Mouse (Mus musculus): ENCODE results near the gene Rprm.

Rprm gene
- long read RNA-seq, experiment 1 = 0 reads
- long read RNA-seq, experiment 2 = 0 reads

GRCm38 (mm10) chr2:54085430-54086087 is at the start of gene Rprm:
Rprm (minus strand) TSS chr2:54085552.
- intact Hi-C loops (cut with DNase I) = loop anchor here (2.0 to 10.0 kb wide), 2 partner anchors 491 to 755 kb away; no protein-coding TSS in a partner anchor

- intact Hi-C loops (cut with DNase I) = loop anchor here (5.0 to 10.0 kb wide), 2 partner anchors 785 to 1362 kb away; no protein-coding TSS in a partner anchor
These were observed 34.0 kb upstream of the Rprm start for GRCm38 (mm10) chr2:54119305-54119704.

DNA sequence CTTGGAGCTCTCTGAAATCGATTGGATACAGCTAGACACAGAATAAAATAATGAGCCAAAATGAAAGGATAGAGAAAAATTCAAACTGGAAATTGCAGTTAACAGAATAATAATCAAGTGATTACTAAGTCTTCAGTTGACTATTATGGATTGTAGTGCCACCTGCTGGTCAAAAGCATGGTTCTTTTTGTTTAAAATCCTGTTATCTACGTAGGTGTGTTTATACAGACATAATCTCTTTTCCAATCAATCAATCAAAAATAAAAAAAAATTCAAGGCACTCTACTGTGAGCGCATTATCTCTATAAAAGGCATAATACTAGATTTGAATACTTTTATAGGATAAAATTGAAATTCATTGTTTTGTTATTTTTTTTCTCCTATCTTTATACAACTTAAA is 33.5 kb upstream of the Rprm start:
- intact Hi-C loops (cut with DNase I) = loop anchor here (5.0 to 10.0 kb wide), 2 partner anchors 784 to 1362 kb away; no protein-coding TSS in a partner anchor

DNA sequence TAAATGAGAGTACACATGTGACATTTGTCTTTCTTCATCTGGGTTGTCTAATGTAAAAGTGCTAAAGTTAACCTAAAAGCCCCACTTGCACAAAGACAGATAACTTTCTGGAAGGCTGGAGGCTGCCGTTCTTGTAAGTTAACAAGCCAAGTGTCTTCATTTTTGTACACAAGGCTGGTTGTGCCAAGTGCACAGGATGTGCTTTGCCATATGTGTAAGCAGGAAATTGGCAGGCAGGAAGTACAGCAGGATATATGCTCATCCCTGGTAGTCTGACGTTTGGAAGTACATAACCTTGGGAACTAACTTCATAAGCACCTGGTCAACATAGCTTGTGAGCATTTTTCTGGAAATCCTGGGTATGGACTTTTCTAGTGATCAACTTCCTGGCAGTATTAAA is 25.9 kb upstream of the Rprm start:
- intact Hi-C loops (cut with DNase I) = loop anchor here (10.0 kb wide), 1 partner anchor 776 kb away; no protein-coding TSS in a partner anchor

DNA sequence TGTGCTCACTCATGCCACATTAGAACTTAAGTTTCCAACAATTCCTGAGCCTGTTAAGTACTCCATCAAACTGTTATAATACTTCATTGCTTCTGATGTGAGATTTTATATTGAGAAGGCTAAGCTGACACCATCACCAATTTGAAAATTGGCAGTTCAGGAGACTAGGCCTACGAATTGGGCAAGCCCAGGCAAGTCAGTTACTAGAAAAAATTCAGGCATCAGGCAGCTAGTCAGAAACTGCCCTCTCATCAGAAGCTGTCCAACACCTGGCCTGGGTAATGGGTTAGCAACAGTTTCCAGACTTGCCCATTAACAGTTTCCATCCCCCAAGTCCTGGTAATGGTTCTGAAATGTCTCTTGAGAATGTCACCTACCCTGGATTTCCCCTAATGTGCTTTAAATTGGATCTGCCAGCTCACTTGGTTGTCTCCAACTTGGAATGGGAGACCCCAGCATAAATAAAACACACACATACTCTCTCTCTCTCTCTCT is 20.9 kb upstream of the Rprm start:
- intact Hi-C loops (cut with DNase I) = no loop called here

DNA sequence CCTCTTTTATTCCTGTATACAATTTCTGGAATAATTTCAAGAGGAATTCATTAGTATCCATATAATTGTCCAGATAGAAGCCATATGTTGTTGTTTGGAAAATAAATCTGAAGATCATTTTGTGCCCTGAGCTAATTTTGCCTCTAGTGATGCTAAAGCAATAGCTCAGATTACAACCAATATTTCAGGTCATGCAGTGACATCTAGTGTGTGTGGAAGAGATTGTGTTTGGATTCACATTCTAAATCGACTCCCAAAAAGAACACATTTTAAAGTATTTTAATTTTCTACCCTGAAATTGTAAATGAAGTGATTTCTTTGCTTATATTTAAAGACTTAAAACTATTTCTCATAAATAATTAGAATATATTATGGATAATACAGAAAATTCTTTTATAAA is 14.6 kb upstream of the Rprm start:
- intact Hi-C loops (cut with DNase I) = no loop called here

DNA sequence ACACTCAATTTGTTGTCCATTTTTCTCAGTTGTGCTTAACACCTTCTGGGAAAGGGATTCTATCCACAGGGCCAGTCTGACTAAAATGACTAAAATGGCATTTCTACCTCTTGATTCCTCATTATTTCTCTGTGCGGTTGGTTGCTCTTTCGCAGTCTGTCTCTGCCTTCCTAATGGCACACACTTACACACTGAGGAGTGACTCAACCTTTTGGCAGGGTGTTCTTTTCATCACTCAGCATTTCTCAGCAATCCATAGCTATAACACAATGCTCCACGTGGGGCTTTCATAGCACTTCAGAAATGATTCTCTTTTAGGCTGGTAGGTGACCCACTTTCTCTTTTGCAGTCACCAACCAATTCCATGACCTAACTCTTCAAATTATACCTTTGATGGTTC is 7.3 kb upstream of the Rprm start:
- intact Hi-C loops (cut with DNase I) = no loop called here

GRCm38 (mm10) chr2:54086254-54086653 is 902 bp upstream of the Rprm start:
- intact Hi-C loops (cut with DNase I) = loop anchor here (10.0 kb wide), 1 partner anchor 491 kb away; no protein-coding TSS in a partner anchor

DNA sequence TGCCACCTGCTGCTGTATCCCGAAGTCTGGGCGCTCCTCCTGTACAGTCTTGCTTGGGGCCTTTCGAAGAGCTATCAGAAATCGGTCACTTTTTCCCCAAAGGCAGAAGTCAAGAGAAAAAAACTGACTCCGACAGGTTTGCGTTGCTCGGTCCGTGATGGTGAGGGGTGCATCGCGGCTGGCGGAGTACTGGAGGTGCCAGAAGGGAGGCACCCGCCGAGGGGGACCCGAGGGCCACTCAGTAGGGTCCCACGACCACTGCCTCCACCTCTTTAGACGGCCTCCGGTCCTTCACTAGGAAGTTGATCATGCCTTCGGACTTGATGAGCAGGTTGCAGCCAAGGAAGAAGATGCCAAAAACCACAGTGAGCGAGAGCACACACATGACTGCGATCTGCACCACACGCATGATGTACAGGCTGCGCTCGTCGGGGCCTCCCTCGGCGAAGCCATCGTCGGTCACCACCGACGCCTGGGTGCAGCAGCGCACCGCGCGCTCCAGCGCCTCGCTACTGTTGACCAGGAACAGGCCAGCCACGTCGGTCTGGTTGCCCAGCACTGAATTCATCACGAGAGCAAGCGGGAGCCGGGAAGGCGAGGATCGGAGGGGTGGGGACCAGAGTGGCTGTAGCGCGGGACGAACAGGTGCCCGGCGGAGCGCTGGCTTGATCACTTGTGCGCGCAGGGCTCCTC is 469 bp downstream of the Rprm start:
- intact Hi-C loops (cut with DNase I) = loop anchor here (2.0 to 10.0 kb wide), 2 partner anchors 490 to 754 kb away; no protein-coding TSS in a partner anchor

- intact Hi-C loops (cut with DNase I) = loop anchor here (2.0 to 10.0 kb wide), 2 partner anchors 489 to 753 kb away; no protein-coding TSS in a partner anchor
These were observed 1.3 kb downstream of the Rprm start for GRCm38 (mm10) chr2:54083861-54084736.

DNA sequence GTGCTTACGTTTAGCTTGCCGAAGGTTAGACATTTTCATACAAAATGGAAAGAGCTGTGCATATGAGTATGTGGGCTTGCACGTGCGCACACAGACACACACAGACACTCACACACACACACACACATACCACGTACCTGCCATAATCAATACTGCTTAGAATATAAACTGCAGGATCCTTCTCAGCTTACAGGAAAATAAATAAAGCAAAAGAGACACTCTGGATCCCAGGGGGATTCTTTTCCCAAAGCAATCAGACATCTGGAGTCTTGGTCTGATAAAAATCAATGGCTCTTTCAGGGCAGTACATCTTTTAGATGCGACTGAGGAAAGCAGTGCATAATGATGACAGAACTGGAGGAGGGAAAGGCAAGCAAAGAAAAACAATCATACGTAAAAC is 6.4 kb downstream of the Rprm start:
- intact Hi-C loops (cut with DNase I) = no loop called here

DNA sequence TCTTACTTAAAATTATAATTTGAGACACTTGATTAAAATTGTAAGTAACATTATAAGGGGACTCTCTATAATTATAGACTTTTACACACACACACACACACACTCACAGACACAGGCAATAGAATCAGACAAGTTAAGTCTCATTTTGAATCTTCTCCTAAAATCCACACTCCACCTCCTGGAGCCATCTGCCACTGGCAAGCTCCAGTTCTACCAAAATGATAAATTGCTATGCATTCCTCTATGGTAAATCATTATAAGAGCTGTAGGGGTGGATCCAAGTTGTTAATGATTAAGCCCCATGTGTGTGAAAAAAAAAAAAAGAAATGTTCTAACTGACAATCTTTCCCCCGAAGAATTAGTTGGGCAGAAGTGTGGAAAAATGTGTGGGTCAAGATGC is 13.8 kb downstream of the Rprm start:
- intact Hi-C loops (cut with DNase I) = no loop called here

DNA sequence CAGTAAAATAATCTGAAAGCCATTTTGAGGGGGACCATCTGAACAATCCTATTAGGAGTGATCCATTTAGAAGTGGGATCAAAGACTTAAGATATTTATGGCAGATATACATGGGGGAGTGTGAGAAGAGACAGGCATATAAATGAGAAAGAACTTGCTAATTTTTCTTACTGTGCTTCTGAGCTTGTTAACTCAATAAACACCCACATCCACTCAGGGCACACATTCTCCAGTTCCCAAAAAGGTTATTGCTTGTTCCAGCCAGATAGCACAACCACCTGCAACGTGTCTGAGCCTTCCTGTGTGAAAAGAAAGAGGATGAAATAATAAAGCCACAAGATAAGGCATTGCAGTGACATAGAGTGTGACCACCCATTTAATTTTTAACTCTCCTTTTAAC is 22.9 kb downstream of the Rprm start:
- intact Hi-C loops (cut with DNase I) = no loop called here

GRCm38 (mm10) chr2:54061039-54061438 is 24.3 kb downstream of the Rprm start:
- intact Hi-C loops (cut with DNase I) = no loop called here
